Comparison of ENCODE assay signal across 8 mouse cellular contexts in genomic region chr2:75590175-75590574, GRCm38 (mm10).
DNase-seq lines count a peak whose midpoint lies in the region; ATAC-seq lines count a peak whose summit lies in the region.

No protein-coding gene starts in this region.

- no peaks in the 10 kb centered on the region for H3K36me3 ChIP-seq in embryonic facial prominence, embryonic 11.5 days (replicated peaks; ENCODE audit: control insufficient read depth, insufficient read depth, low read depth, low read length)
- no peaks in the 10 kb centered on the region for H3K36me3 ChIP-seq in limb, embryonic 11.5 days (ENCODE audit: control insufficient read depth, insufficient read depth, low read length)
- no peaks in the 10 kb centered on the region for H3K36me3 ChIP-seq in midbrain, embryonic 13.5 days

- WGBS in embryonic facial prominence, embryonic 11.5 days, result 6% methylated on average over 10 of the region's 10 CpGs
- 7% methylated on average over 10 of the region's 10 CpGs for WGBS in limb, embryonic 11.5 days
- 5% methylated on average over 10 of the region's 10 CpGs for WGBS in midbrain, embryonic 13.5 days

- H3K9me3 ChIP-seq in embryonic facial prominence, embryonic 11.5 days (replicated peaks; ENCODE audit: control insufficient read depth, low read length), result no peaks in the 10 kb centered on the region
- H3K9me3 ChIP-seq in limb, embryonic 11.5 days (ENCODE audit: control insufficient read depth, low read length), result no peaks in the 10 kb centered on the region
- H3K9me3 ChIP-seq in midbrain, embryonic 13.5 days, result no peaks in the 10 kb centered on the region

- no peak overlapping the region for H3K4me3 ChIP-seq in embryonic facial prominence, embryonic 11.5 days (ENCODE audit: low read depth, low read length)
- no peak overlapping the region for H3K4me3 ChIP-seq in limb, embryonic 11.5 days (ENCODE audit: low read depth, low read length)
- H3K4me3 ChIP-seq in midbrain, embryonic 13.5 days (replicated peaks), result peak overlapping the region; percentile 23; the same call in 1 of the 2 replicates

- H3K4me1 ChIP-seq in embryonic facial prominence, embryonic 11.5 days (ENCODE audit: control insufficient read depth, insufficient read depth, low read length), result no peaks in the 10 kb centered on the region
- H3K4me1 ChIP-seq in limb, embryonic 11.5 days (ENCODE audit: control insufficient read depth, insufficient read depth, low read length), result peaks cover 6% of the 10 kb centered on the region
- H3K4me1 ChIP-seq in midbrain, embryonic 13.5 days (replicated peaks), result peaks cover 12% of the 10 kb centered on the region

- no peak overlapping the region for H3K4me2 ChIP-seq in embryonic facial prominence, embryonic 11.5 days (ENCODE audit: low read depth, low read length)
- H3K4me2 ChIP-seq in limb, embryonic 11.5 days (ENCODE audit: low read depth, severe bottlenecking), result peak overlapping the region; percentile 30; the same call in 1 of the 2 replicates
- H3K4me2 ChIP-seq in midbrain, embryonic 13.5 days (replicated peaks), result peak overlapping the region; percentile 54

- DNase-seq in 3134 (ENCODE audit: extremely low read depth, insufficient read length, low spot score), result peak; percentile 40
- DNase-seq in adrenal gland, postnatal 14 days, result peak; percentile 94
- peak; percentile 94 for DNase-seq in embryonic facial prominence, embryonic 11.5 days (ENCODE audit: low spot score)
- DNase-seq in heart, adult 18-20 months, result peak; percentile 87 to 93
- DNase-seq in kidney, adult 18-20 months, result peak; percentile 92
- peak; percentile 97 for DNase-seq in limb, embryonic 11.5 days (ENCODE audit: low spot score)
- peak; percentile 74 for DNase-seq in skeletal muscle tissue, adult 2 months (ENCODE audit: low read depth, low spot score)

- no peak for ATAC-seq in embryonic facial prominence, embryonic 11.5 days (replicated peaks; ENCODE audit: insufficient number of reproducible peaks, low FRiP score, low TSS enrichment, low read depth)
- ATAC-seq in limb, embryonic 11.5 days (ENCODE audit: insufficient number of reproducible peaks, low FRiP score, low TSS enrichment, low read depth), result 0 out of 2 replicates have a peak, but pooled peaks have one; percentile 35
- peak; percentile 44; the same call in 1 of the 2 replicates for ATAC-seq in midbrain, embryonic 13.5 days

- no peak overlapping the region for H3K9ac ChIP-seq in embryonic facial prominence, embryonic 11.5 days (replicated peaks; ENCODE audit: low read length)
- H3K9ac ChIP-seq in limb, embryonic 11.5 days (ENCODE audit: low read length), result no peak overlapping the region
- no peak overlapping the region for H3K9ac ChIP-seq in midbrain, embryonic 13.5 days (replicated peaks)

- peaks cover 5% of the 10 kb centered on the region for H3K27me3 ChIP-seq in embryonic facial prominence, embryonic 11.5 days (ENCODE audit: control insufficient read depth, insufficient read depth, low read length)
- no peaks in the 10 kb centered on the region for H3K27me3 ChIP-seq in limb, embryonic 11.5 days (ENCODE audit: control insufficient read depth, insufficient read depth, low read length)
- H3K27me3 ChIP-seq in midbrain, embryonic 13.5 days, result peaks cover 25% of the 10 kb centered on the region; the same call in 1 of the 2 replicates

- no peak overlapping the region for H3K27ac ChIP-seq in embryonic facial prominence, embryonic 11.5 days (replicated peaks; ENCODE audit: low read depth, low read length)
- no peak overlapping the region for H3K27ac ChIP-seq in limb, embryonic 11.5 days (replicated peaks; ENCODE audit: low read depth, low read length)
- H3K27ac ChIP-seq in midbrain, embryonic 13.5 days, result no peak overlapping the region

Comparison
In these comparisons a context has a peak if more than half of its experiments do, and no peak if none do; other contexts are left out.
1. DNase-seq: peak in every context shown above with its lines; median percentile 97 in limb, embryonic 11.5 days; 94 in adrenal gland, postnatal 14 days; 94 in embryonic facial prominence, embryonic 11.5 days; 92 in kidney, adult 18-20 months; 90 in heart, adult 18-20 months; 74 in skeletal muscle tissue, adult 2 months; 40 in 3134.